Mouse (Mus musculus) heart, adult 2 months (tissue): ENCODE measurements around the gene Gabrp. TPM values are rescaled to one million over a fixed set of nuclear protein-coding genes. Genes with fewer than 3 reads are reported as not detected.

Experiments used
- DNase-seq, 2 experiments: peaks; one replicate each; pipeline ENCODE4 v3.0.0; 2021
- H3K27ac ChIP-seq: fragments of 200-600 bp; 2 replicates; pipeline ENCODE4 v1.8.1; 2022
- H3K27me3 ChIP-seq: fragments of 200-500 bp; 2 replicates; pipeline ENCODE4 v1.6.1; 2012; ENCODE audit warnings: mild to moderate bottlenecking, low read length, inconsistent platforms, mixed read lengths; ENCODE audit not compliant: control insufficient read depth, insufficient read depth
- H3K36me3 ChIP-seq: fragments of 200-500 bp; 2 replicates; pipeline ENCODE4 v1.6.1; 2012; ENCODE audit warnings: low read length, inconsistent platforms; ENCODE audit not compliant: control insufficient read depth, insufficient read depth
- H3K4me1 ChIP-seq: fragments of 200-500 bp; 2 replicates; pipeline ENCODE4 v1.6.1; 2011; ENCODE audit warnings: low read length; ENCODE audit not compliant: control insufficient read depth, insufficient read depth
- H3K4me3 ChIP-seq: fragments of 200-600 bp; 2 replicates; pipeline ENCODE4 v1.8.1; 2022
- H3K79me2 ChIP-seq: fragments of 200-500 bp; replicated peaks from 2 replicates; pipeline ENCODE4 v1.6.1; 2012; ENCODE audit warnings: mild to moderate bottlenecking, inconsistent platforms, low read length, moderate library complexity, mixed read lengths; ENCODE audit not compliant: control insufficient read depth, insufficient read depth
- H3K9ac ChIP-seq: fragments of 200-500 bp; 2 replicates; pipeline ENCODE4 v1.6.1; 2012; ENCODE audit warnings: low read depth, mild to moderate bottlenecking, control low read depth, inconsistent platforms, low read length, mixed read lengths
- CTCF ChIP-seq: fragments of 200-600 bp; IDR thresholded peaks from 2 replicates; pipeline ENCODE4 v1.8.1; 2022; ENCODE audit warnings: antibody characterized with exemption, mild to moderate bottlenecking, moderate library complexity
- EP300 ChIP-seq: fragments of 200-500 bp; IDR thresholded peaks from 2 replicates; pipeline ENCODE4 v1.6.1; 2011; ENCODE audit warnings: low read depth, low read length, control low read depth; ENCODE audit not compliant: insufficient read depth
- POLR2A ChIP-seq: fragments of 200-500 bp; IDR thresholded peaks from 2 replicates; pipeline ENCODE4 v1.6.1; 2011; ENCODE audit warnings: mild to moderate bottlenecking, low read depth, low read length, control low read depth; ENCODE audit not compliant: insufficient read depth
- WGBS: fragments of 180-500 bp; shearing (Covaris S2); methylation state at CpG from one replicate; pipeline ENCODE4 v1.1.7; 2018; 5-methylcytosine and 5-hydroxymethylcytosine counted together
- intact Hi-C: fragments of 180-260 bp; cut with DNase I; formaldehyde crosslinking; loops from one replicate; pipeline ENCODE4 v1.15.1; 2025
- polyA plus RNA-seq: library from polyadenylated mRNA; depleted of rRNA; stranded (reverse); fragments of >200 nt; gene quantifications from 2 replicates; pipeline ENCODE4 v1.2.3, GENCODE M21; 2012
- total RNA-seq, 2 experiments: library from RNA; stranded (reverse); gene quantifications; 2 replicates each; pipeline ENCODE4 v1.2.3; 2021

Gene Gabrp
- total and polyA plus RNA-seq, 3 experiments, result 2.6 TPM; not detected in 2

DNA sequence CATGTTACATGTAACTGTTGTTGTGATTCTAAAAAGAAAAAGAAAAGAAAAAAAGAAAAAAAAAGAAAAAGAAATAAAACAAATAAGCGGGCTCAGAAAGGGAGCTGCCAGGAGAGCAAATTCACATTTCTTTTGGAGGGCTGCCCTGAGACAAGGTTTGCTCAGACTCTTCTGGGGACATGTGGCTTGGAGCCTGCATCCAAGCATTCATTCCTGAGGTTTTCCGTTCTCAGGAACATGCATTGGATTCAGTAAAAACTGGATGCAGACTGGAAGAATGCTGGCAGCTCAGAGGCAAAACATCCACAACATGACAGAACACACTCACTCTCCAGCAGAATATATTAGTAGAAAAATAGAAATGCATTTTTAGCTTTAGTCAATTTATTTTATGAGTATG is 14.8 kb downstream of the Gabrp start:
- WGBS, result 60% methylated on average over 2 of the region's 2 CpGs
- no peak for DNase-seq
- no peaks in the 10 kb centered on the region for H3K36me3 ChIP-seq
- H3K4me3 ChIP-seq, result no peak overlapping the region
- no peaks in the 10 kb centered on the region for H3K79me2 ChIP-seq
- no peaks in the 10 kb centered on the region for H3K4me1 ChIP-seq
- H3K27ac ChIP-seq, result no peak overlapping the region
- TF ChIP-seq POLR2A (no peak), EP300 (no peak), CTCF (no peak)
- H3K9ac ChIP-seq, result no peak overlapping the region
- intact Hi-C loops, result no loop called here
- no peaks in the 10 kb centered on the region for H3K27me3 ChIP-seq

- Histone ChIP-seq H3K9ac (no peak overlapping the region), H3K36me3 (no peaks in the 10 kb centered on the region), H3K79me2 (no peaks in the 10 kb centered on the region), H3K4me3 (no peak overlapping the region), H3K27me3 (no peaks in the 10 kb centered on the region), H3K27ac (no peak overlapping the region), H3K4me1 (no peaks in the 10 kb centered on the region)
- no peak for DNase-seq
- no peak for TF ChIP-seq EP300
- peak; percentile 17; the same call in 1 of the 2 replicates for TF ChIP-seq CTCF
- intact Hi-C loops, result no loop called here
- 77% methylated on average over 8 of the region's 8 CpGs for WGBS
These were observed 24.6 kb downstream of the Gabrp start for GRCm38 (mm10) chr11:33554123-33554522.

DNA sequence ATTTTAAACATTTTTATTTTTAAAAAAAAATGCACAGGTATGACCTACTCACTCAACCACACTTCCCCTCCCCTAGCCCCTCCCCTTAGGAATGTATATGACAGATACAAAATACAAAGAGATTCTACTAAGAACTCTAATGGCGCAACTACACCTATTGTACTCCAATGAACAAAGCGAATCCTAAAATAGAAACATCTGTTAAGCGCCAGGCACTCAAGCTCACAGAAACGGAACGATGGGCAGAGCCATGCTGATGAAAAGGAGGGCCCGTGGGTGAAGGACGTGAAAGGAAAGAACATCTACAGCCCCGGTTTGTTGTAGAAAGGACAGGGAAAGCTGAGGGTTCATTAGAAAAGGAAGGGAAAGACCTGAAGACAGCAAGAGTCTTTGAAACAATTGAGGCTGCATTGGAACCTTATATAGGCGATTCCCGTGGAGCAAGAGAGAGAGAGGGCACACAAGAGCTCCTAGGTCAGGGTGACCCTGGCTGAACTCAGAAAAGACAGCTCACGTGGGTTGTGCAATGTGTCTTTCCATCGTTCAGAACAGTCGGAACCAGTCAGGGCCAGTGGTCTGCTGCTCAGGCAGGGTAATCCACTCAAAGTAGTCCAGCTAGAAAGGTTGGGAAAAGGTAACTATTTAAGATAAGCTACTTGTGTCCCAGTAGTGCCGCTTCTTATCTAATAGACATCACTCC is 27.7 kb downstream of the Gabrp start:
- Histone ChIP-seq H3K9ac (no peak overlapping the region), H3K79me2 (no peaks in the 10 kb centered on the region), H3K27ac (no peak overlapping the region), H3K4me1 (no peaks in the 10 kb centered on the region), H3K36me3 (no peaks in the 10 kb centered on the region), H3K4me3 (no peak overlapping the region), H3K27me3 (no peaks in the 10 kb centered on the region)
- intact Hi-C loops, result no loop called here
- TF ChIP-seq CTCF, result no peak
- no peak for TF ChIP-seq POLR2A
- TF ChIP-seq EP300, result no peak
- 56% methylated on average over 14 of the region's 14 CpGs for WGBS
- no peak for DNase-seq

DNA sequence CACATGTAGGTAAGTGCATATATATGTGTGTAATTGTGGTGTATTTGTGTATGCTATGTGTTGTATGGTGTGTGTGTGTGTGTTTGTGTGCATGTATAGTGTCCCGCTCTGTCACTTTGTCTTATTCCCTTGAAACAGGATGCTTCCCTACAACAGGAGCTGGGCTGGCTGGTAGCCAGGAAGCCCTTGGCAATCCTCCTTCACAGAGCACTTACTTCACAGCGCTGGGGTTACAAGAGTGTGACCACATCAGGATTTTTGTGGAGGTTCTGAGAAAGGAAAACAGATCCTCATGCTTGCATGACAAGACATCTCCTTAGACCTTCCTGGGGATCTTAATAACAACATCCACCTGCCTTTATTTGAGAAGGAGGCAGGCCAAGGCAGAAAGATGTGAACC is 31.4 kb downstream of the Gabrp start:
- intact Hi-C loops, result no loop called here
- no peaks in the 10 kb centered on the region for H3K79me2 ChIP-seq
- no peak overlapping the region for H3K4me3 ChIP-seq
- TF ChIP-seq POLR2A, result no peak
- TF ChIP-seq CTCF, result no peak
- TF ChIP-seq EP300, result no peak
- H3K9ac ChIP-seq, result no peak overlapping the region
- no peaks in the 10 kb centered on the region for H3K4me1 ChIP-seq
- H3K36me3 ChIP-seq, result no peaks in the 10 kb centered on the region
- no peaks in the 10 kb centered on the region for H3K27me3 ChIP-seq
- no peak overlapping the region for H3K27ac ChIP-seq
- WGBS, result 23% methylated on average over 2 of the region's 2 CpGs
- DNase-seq, result peak in 1 of 2 experiments; percentile 23

DNA sequence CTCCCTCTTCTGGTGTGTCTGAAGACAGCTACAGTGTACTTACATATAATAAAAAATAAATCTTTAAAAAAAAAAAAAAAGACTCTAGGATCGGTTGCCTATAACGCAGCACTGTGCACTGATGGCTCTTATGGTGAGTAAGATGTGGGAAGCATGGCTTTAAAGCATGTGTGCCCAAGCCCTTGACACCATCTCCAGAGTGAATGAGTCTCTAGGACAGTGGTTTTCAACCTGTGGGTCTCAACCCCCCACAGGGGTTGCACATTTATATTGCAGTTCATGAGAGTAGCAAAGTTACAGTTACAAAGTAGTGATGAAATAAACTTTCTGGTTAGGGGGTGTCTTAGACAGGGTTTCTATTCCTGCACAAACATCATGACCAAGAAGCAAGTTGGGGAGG is 33.8 kb downstream of the Gabrp start:
- TF ChIP-seq POLR2A (no peak), EP300 (no peak), CTCF (no peak)
- Histone ChIP-seq H3K4me1 (no peaks in the 10 kb centered on the region), H3K27me3 (no peaks in the 10 kb centered on the region), H3K36me3 (no peaks in the 10 kb centered on the region), H3K27ac (no peak overlapping the region), H3K4me3 (no peak overlapping the region), H3K9ac (no peak overlapping the region), H3K79me2 (no peaks in the 10 kb centered on the region)
- intact Hi-C loops, result no loop called here
- WGBS, result 96% methylated on average over 2 of the region's 2 CpGs
- no peak for DNase-seq

GRCm38 (mm10) chr11:33544121-33544520 is 34.6 kb downstream of the Gabrp start:
- WGBS, result 65% methylated on average over 11 of the region's 11 CpGs
- Histone ChIP-seq H3K4me3 (no peak overlapping the region), H3K9ac (no peak overlapping the region), H3K27ac (no peak overlapping the region), H3K4me1 (no peaks in the 10 kb centered on the region), H3K79me2 (no peaks in the 10 kb centered on the region), H3K36me3 (no peaks in the 10 kb centered on the region), H3K27me3 (no peaks in the 10 kb centered on the region)
- no peak for DNase-seq
- TF ChIP-seq CTCF (no peak), POLR2A (no peak), EP300 (no peak)
- intact Hi-C loops, result no loop called here
